Mouse (Mus musculus) heart, embryonic 10.5 days (tissue): Measurements from ENCODE around the gene Crb2. TPM values are rescaled to one million over a fixed set of nuclear protein-coding genes. Genes with fewer than 3 reads are reported as not detected.

Source experiments
- DNase-seq: peaks from one replicate; pipeline ENCODE4 v3.0.0-alpha.2; 2017; ENCODE audit warnings: low spot score
- H3K27ac ChIP-seq: fragments of 300-500 bp; sonication (generic); 2 replicates; pipeline ENCODE4 v1.5.1; 2016; ENCODE audit warnings: mild to moderate bottlenecking
- H3K27me3 ChIP-seq: fragments of 300-500 bp; sonication (generic); 2 replicates; pipeline ENCODE4 v1.6.1; 2016; ENCODE audit warnings: mild to moderate bottlenecking; ENCODE audit not compliant: poor library complexity, insufficient read depth, severe bottlenecking
- H3K36me3 ChIP-seq: fragments of 300-500 bp; sonication (generic); 2 replicates; pipeline ENCODE4 v1.6.1; 2016; ENCODE audit warnings: mild to moderate bottlenecking, moderate library complexity
- H3K4me1 ChIP-seq: fragments of 300-500 bp; sonication (generic); 2 replicates; pipeline ENCODE4 v1.6.1; 2016; ENCODE audit warnings: mild to moderate bottlenecking
- H3K4me3 ChIP-seq: fragments of 300-500 bp; sonication (generic); 2 replicates; pipeline ENCODE4 v1.5.1; 2016; ENCODE audit warnings: mild to moderate bottlenecking, moderate library complexity
- H3K9me3 ChIP-seq: fragments of 300-500 bp; sonication (generic); 2 replicates; pipeline ENCODE4 v1.6.1; 2016; ENCODE audit warnings: mild to moderate bottlenecking, moderate library complexity
- WGBS: fragments of 180-500 bp; shearing (Covaris S2); methylation state at CpG from one replicate; pipeline ENCODE4 v1.1.7; 2016; 5-methylcytosine and 5-hydroxymethylcytosine counted together
- polyA plus RNA-seq: library from polyadenylated mRNA; unstranded; fragments of >200 nt; fragmentation: Nextera tagmentation; extraction: Ambion mirVana; gene quantifications from 2 replicates; pipeline ENCODE4 v1.2.1, GENCODE M21; 2016

The Crb2 gene
- polyA plus RNA-seq, 1 experiment from 2014 or later, result 18.5 TPM

DNA sequence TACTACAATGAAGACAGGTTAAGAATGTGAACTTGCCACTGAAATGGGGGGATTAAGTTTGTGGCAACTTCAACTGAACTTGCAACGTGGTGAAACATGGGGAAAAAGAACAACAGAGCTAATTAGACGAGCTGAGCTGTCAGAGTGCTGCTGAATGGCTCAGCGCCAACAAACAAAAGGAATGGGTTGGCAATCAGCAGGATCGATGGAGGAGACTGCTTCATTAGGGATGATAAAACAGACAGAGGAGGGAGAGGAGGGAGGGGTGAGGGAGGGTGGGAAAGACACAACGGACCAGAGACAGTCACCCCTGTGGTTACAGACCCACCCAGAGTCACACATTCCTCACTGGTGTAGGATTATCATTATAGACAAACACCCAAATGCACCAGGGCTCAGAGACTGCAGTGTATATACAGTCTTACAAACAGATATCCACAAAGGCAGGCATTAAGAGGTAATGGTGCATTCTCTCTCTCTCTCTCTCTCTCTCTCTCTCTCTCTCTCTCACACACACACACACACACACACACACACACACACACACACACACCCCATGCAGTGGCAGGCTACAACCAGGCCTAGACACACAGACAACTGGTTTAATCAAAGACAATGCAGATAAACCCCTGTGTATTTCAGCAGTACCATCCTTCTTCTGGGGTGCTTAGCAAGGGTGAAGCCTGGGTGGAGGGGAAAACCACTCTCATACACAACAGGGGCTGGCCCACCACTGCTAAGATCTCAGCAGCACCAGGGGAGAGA, 42.9 kb downstream of the Crb2 start:
- H3K4me1 ChIP-seq, result peaks cover 27% of the 10 kb centered on the region
- H3K27ac ChIP-seq, result no peak overlapping the region
- 28% methylated on average over 5 of the region's 5 CpGs for WGBS
- H3K36me3 ChIP-seq, result no peaks in the 10 kb centered on the region; the same call in 1 of the 2 replicates
- H3K4me3 ChIP-seq, result no peak overlapping the region
- DNase-seq, result no peak
- H3K27me3 ChIP-seq, result peaks cover 12% of the 10 kb centered on the region; the same call in 1 of the 2 replicates
- H3K9me3 ChIP-seq, result no peaks in the 10 kb centered on the region

GRCm38 (mm10) chr2:37819526-37820152, 43.6 kb downstream of the Crb2 start:
- Histone ChIP-seq H3K9me3 (no peaks in the 10 kb centered on the region), H3K4me3 (no peak overlapping the region), H3K4me1 (peaks cover 27% of the 10 kb centered on the region), H3K27ac (no peak overlapping the region), H3K36me3 (no peaks in the 10 kb centered on the region; the same call in 1 of the 2 replicates), H3K27me3 (peaks cover 12% of the 10 kb centered on the region; the same call in 1 of the 2 replicates)
- no peak for DNase-seq
- WGBS, result 72% methylated on average over 4 of the region's 4 CpGs

DNA sequence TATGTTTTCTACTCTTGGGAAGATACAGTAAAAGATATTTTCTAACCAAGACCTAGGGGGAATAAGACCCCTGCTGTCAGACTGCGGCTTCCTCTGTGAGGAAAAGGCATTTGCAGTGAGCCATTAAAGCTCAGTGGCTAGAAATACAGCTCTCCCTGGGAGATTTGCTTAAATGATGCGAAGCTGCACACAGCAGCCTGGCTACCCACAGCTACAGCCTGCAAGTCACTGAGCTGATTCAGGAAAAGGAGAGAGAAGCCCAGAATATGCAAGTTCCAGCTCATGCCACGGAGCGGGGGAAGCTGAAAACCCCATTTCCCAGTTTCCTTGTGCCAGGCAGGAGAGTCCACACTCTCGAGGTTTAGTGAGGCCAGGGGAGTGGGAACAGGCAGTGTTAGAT, 46.1 kb downstream of the Crb2 start:
- Histone ChIP-seq H3K4me3 (no peak overlapping the region), H3K27me3 (peaks cover 21% of the 10 kb centered on the region), H3K27ac (no peak overlapping the region), H3K9me3 (no peaks in the 10 kb centered on the region), H3K4me1 (peaks cover 17% of the 10 kb centered on the region; the same call in 1 of the 2 replicates), H3K36me3 (no peaks in the 10 kb centered on the region)
- WGBS, result 69% methylated on average over 5 of the region's 5 CpGs
- no peak for DNase-seq

GRCm38 (mm10) chr2:37823826-37824225, 47.8 kb downstream of the Crb2 start:
- H3K4me3 ChIP-seq, result no peak overlapping the region
- WGBS, result 87% methylated on average over 2 of the region's 2 CpGs
- no peak for DNase-seq
- H3K36me3 ChIP-seq, result no peaks in the 10 kb centered on the region
- H3K9me3 ChIP-seq, result no peaks in the 10 kb centered on the region
- H3K27ac ChIP-seq, result no peak overlapping the region
- peaks cover 21% of the 10 kb centered on the region for H3K27me3 ChIP-seq
- H3K4me1 ChIP-seq, result peaks cover 8% of the 10 kb centered on the region; the same call in 1 of the 2 replicates

- Histone ChIP-seq H3K27me3 (peaks cover 14% of the 10 kb centered on the region; the same call in 1 of the 2 replicates), H3K36me3 (no peaks in the 10 kb centered on the region), H3K4me1 (peaks cover 31% of the 10 kb centered on the region), H3K4me3 (no peak overlapping the region), H3K9me3 (no peaks in the 10 kb centered on the region), H3K27ac (no peak overlapping the region)
- WGBS, result 48% methylated on average over 9 of the region's 9 CpGs
- no peak for DNase-seq
Observed at GRCm38 (mm10) chr2:37829758-37830275, 53.8 kb downstream of the Crb2 start.

- peaks cover 31% of the 10 kb centered on the region for H3K4me1 ChIP-seq
- WGBS, result 71% methylated on average over 10 of the region's 10 CpGs
- no peak for DNase-seq
- H3K9me3 ChIP-seq, result no peaks in the 10 kb centered on the region
- no peak overlapping the region for H3K4me3 ChIP-seq
- no peaks in the 10 kb centered on the region for H3K36me3 ChIP-seq
- no peaks in the 10 kb centered on the region for H3K27me3 ChIP-seq
- no peak overlapping the region for H3K27ac ChIP-seq
Observed at GRCm38 (mm10) chr2:37832253-37832652, 56.2 kb downstream of the Crb2 start.

DNA sequence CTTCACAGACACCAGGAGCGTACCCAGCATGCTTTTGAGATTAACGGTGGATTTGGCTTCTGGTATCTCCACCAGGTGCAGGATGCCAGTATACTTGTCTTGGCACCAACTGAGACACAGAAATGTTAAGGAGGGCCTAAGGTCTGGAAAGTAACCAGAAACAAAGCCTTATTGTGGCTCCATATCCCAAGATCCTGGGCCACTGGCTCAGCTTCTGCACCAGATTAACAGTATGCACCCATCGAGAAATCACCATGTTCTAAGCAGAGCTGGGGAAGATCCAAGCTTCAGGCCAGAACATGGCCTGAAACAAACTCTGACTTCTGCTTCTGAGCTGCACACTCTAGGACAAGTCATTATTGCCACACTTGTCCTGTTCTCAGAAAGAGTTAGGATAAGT, 60.9 kb downstream of the Crb2 start:
- Histone ChIP-seq H3K4me3 (no peak overlapping the region), H3K27me3 (no peaks in the 10 kb centered on the region), H3K9me3 (no peaks in the 10 kb centered on the region), H3K27ac (no peak overlapping the region), H3K36me3 (no peaks in the 10 kb centered on the region), H3K4me1 (peaks cover 7% of the 10 kb centered on the region)
- WGBS, result 91% methylated on average over 3 of the region's 3 CpGs
- DNase-seq, result no peak

DNA sequence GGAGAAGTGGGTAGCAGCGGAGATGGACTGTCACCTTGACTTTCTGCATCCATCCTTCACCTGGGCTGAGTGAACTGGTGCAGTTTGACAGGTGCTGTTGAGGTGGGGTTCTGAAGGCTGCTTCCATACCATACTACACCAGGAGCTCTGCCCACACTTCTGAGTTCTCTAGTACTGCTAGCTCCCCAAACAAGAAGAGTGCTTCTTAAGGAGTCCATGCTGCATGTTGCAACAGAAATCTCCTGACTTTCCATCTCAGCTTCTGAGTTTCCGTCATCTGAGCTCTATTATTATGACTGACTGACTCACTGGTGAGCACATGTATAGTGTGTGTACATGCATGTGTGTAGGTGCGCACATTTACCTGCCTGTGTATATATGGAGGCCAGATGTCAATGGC, 61.5 kb downstream of the Crb2 start:
- H3K4me3 ChIP-seq, result no peak overlapping the region
- H3K4me1 ChIP-seq, result peaks cover 12% of the 10 kb centered on the region
- no peaks in the 10 kb centered on the region for H3K27me3 ChIP-seq
- DNase-seq, result no peak
- no peaks in the 10 kb centered on the region for H3K36me3 ChIP-seq
- H3K9me3 ChIP-seq, result no peaks in the 10 kb centered on the region
- 95% methylated on average over 3 of the region's 3 CpGs for WGBS
- no peak overlapping the region for H3K27ac ChIP-seq

DNA sequence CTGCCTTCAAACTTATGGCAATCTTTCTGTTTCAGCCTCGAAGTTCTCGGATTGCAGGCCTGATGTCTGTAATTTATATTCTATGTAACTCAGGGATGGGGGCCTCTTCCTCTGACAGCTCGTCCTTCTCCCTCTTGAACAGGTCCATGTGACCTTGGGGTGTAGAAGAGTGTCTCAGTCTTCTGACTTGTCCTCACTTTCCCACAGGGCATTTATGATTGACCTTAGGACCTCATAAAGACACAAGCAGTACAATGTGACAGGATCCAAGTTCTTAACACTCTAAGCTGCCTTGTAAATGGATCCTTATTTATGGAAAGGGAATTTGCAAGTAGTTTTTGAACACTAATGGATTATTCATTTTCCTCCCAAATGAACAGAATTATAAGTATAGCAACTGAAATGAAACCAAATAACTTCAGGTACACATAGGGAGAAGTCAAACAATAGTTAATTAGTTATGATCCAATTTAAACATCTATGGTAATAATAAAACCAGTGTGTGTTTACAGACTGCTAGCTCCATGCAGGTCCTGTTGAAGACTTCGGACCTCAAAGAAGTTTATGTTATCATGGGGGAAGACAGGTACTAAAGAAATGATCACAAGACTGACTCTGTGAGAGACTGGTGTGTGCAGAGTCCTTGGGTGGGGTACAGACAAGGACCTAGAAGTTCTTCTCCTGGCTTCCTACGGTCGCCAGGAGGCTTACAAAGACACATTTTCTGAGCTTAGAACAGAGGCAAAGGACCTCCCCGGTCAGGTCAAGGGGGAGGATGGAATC, 62.3 kb downstream of the Crb2 start:
- no peak overlapping the region for H3K4me3 ChIP-seq
- H3K36me3 ChIP-seq, result no peaks in the 10 kb centered on the region
- no peak overlapping the region for H3K27ac ChIP-seq
- no peak for DNase-seq
- H3K27me3 ChIP-seq, result no peaks in the 10 kb centered on the region
- H3K4me1 ChIP-seq, result peaks cover 16% of the 10 kb centered on the region
- H3K9me3 ChIP-seq, result no peaks in the 10 kb centered on the region
- 84% methylated on average over 7 of the region's 7 CpGs for WGBS

DNA sequence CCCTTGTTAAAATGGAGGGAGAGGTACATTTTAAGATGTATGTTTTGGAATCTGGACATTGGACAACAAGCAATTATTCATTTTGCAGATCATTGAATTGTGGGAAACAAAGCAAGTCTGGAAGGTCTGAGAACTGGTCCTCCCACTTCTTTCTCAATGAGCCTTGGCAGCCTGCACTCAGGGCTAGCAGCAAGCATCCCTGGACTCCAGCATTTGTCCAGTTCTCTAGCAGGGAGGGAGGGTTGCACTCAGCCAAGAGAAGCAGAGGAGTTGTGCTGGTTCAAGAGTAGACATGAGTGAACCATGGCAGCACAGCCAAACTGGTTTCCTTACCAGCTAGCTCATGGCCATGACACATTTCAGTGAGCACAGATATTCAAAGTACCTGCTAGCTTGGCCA, 63.9 kb downstream of the Crb2 start:
- Histone ChIP-seq H3K9me3 (no peaks in the 10 kb centered on the region), H3K4me1 (peaks cover 18% of the 10 kb centered on the region), H3K36me3 (peaks cover 4% of the 10 kb centered on the region; the same call in 1 of the 2 replicates), H3K27me3 (no peaks in the 10 kb centered on the region), H3K27ac (no peak overlapping the region), H3K4me3 (no peak overlapping the region)
- DNase-seq, result no peak

DNA sequence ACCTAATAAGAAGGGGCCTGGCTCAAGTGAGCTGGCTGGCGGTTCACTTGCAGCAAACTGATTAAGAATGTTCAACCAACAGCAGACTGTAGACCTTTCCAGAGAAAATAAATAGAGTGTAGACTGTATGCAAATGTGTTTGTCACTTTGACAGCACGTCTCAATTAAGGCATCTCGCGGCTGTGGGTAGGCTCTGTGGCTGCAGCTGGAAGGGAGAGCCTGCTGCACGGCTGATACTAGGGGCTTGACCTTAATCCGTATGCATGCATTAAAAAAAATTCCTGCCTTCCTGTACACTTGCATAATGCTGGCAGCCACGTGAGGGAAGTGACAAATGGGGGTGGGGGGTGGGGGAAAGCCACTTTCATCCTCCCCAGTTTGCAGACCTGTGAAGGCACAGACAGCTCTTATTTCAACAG, 66.1 kb downstream of the Crb2 start:
- no peak overlapping the region for H3K4me3 ChIP-seq
- no peak for DNase-seq
- 19% methylated on average over 7 of the region's 7 CpGs for WGBS
- H3K9me3 ChIP-seq, result no peaks in the 10 kb centered on the region
- no peaks in the 10 kb centered on the region for H3K27me3 ChIP-seq
- H3K27ac ChIP-seq, result peak overlapping the region; percentile 56; the same call in 1 of the 2 replicates
- H3K4me1 ChIP-seq, result peaks cover 18% of the 10 kb centered on the region
- peaks cover 4% of the 10 kb centered on the region; the same call in 1 of the 2 replicates for H3K36me3 ChIP-seq

GRCm38 (mm10) chr2:37842719-37843118, 66.7 kb downstream of the Crb2 start:
- H3K27me3 ChIP-seq, result no peaks in the 10 kb centered on the region
- H3K36me3 ChIP-seq, result peaks cover 4% of the 10 kb centered on the region; the same call in 1 of the 2 replicates
- peak overlapping the region; percentile 56 for H3K27ac ChIP-seq
- 21% methylated on average over 4 of the region's 4 CpGs for WGBS
- peaks cover 18% of the 10 kb centered on the region for H3K4me1 ChIP-seq
- no peak overlapping the region for H3K4me3 ChIP-seq
- peak; percentile 79 for DNase-seq
- H3K9me3 ChIP-seq, result no peaks in the 10 kb centered on the region
